Mouse (Mus musculus): ENCODE measurements around the gene Cables2.

The Cables2 gene

DNA sequence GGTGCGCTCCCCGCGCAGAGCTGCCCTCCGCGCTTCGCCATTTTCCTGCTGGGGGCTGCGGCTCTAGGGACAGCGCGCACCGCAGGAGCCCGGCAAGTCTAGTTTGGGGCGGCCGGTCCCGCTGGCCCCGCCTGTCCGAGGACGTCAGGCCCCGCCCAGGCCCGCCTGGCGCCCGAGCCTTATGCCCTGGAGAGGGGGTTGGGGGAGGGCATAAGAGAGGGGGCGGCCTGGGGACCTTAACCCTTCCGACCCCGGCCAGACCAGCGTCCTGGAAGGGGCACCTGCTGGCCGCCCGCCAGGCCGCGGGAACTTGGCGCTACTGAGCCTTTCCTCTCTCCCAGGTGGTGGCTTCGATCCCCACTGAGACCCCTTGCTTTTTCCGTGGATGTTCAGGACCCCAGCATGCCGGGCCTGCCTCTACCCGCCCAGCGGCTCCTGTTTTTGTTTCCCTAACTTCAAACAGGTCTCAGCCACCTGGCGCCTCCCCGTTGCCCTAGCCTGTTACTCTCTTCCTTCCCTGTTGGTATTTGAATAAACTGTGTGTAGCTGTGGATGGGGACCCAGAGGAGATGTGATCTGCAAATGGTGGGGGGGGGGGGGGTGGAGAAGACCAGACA is 47.4 kb downstream of the Cables2 start, which contains the start of gene Lama5:
Lama5 (minus strand) TSS at position 98 of the 617 bp plus-strand sequence.
- DNase-seq (ENCODE audit: low spot score in 2 of 2): no peak

DNA sequence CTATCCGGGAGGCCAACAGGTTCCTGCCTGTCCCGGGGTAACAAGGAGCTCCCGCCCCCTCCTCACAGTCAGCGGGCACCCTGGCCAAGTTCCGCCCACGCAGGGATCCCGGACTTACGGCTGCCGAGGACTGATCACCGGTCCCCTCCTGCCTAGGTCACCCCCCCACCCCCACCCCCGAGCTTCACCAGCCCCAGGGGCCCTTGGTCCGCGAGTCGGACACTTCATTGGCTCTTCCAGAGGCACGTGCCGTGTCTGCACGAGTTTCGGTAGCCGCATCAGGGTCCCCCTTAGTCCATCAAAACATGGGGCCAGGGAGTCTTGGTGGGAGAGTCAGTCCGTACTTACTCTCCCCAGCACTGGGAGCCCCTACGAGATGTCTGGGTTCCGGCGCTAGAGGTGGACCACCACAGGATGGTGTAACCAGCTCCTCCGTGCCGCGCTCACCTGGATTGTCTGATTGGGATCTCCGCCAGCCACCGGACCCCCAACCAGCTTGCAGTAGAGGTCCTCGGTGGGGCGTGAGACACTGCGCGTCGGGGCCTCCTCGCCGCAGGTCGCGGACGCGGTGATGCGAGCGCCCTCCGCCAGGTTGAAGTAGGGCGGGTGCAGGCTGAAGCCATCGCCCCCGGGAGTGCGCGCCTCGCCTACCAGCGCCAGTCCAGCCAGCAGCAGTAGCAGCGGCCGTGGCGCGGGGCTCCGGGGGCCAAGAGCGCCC is 48.1 kb downstream of the Cables2 start:
- no peak for DNase-seq (ENCODE audit: low spot score in 2 of 2)

DNA sequence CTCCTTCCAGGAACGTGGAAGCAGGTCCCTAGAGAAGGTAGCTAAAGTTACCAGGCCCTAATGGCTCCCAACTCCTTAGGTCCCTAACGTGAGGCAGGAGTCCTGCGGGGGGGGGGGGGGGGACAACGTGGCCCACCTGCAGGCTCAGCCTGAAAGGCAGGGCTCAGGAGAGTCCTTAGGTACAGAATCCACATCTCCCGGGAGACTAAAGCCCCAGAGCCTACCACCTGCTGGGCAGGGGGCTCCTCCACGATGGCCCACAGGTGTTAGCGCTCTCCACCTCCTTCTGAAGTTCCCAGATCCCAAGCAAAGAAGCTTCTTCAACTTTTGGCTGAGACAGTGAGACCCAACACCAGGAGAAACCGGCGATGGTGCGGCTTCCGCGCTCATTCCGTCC is 48.7 kb downstream of the Cables2 start:
- DNase-seq (ENCODE audit: low spot score in 2 of 2): no peak

DNA sequence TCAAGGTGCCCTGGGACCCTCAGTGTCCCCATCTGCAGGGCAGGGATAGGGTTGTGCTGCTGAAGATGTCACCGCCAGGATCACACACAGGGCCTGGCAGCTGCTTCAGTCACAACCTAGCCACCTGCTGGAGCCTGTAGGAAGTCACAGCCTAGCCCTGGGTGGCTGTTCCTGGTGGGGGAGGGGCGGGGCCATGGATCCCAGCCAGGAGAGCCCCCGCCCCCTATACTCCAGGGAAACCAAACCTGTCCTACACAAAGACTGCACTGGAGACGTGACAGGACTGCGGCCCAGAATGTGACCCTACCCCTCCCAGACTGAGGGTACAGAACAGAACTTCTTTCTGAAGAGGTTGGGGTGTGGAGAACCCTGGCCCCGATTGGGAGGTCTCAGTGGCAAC is 51.0 kb downstream of the Cables2 start:
- DNase-seq (ENCODE audit: low spot score in 2 of 2): no peak

DNA sequence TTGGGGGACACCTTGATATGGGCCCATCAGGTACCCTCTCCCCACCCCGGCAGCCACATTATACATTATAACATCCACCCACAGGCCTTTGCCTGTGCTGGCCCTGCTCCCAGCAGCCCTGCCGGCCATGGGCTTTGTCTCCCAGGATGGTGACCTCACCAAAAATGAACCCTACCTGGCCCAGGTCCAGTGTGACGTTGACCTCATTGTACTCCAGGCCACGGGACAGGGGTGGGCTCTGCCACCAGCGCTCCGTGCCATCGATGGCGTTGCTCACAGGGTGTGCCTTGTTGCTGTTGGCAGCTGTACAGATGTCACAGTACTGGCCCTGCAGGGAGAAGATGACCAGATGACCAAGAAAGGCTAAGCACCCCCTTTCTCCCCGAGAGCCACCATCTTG is 52.2 kb downstream of the Cables2 start:
- no peak for DNase-seq (ENCODE audit: low spot score in 2 of 2)

DNA sequence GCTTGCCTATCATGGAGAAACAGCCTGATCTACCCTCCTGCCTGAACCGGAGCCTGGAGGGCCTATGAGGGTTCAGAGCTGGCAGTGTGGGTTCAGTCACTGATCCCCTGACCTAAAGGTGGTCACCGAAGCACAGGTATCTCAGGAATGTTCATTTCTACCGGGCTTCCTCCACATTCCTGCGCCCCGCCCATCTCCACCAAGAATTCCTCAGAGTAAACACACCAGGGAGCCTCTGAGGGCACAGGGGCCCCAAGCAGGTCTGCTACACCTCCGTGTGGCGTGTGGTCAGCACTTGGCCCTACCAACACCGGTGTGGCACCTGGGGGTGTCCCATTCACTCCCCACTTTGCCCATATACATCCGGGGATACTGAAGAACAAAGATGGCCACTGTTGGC is 53.1 kb downstream of the Cables2 start:
- no peak for DNase-seq (ENCODE audit: low spot score in 2 of 2)

DNA sequence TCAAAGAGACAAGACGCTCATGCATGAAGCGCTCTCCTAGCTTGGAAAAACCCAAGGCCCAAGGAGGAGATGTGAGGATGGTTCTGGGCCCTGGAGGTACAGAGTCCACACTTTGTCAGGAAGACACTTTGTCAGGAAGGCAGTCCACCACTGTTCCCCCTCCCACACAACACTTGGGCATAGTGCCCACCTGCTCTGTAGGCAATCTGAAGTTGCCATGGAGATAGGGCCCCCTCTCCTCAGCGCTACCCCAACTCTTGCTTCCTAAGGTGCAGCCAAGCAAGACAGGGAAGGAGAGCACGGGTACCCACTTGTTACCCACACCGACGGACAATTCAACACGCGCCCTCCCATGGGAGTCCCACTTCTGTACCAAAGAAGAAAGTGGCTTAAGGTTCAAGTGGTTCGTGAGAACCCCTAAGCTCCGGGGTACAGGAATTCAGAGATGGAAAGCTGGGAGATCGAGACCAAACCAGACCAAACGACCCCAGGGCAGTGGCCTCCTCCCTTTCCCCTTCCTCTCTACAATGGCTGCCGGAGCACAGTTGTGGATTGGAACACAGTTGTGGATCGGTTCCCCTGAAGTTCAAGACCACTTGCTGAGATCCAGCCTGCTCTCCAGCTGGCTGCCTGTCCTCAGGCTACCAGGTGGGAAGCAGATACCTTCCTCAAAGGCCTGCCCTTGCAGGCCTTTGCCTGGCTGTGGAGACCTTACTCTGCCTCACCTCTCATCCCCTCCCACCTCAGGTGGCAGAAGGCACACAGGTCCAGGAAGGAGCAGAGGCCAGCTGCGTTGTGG is 54.0 kb downstream of the Cables2 start:
- no peak for DNase-seq (ENCODE audit: low spot score in 2 of 2)

DNA sequence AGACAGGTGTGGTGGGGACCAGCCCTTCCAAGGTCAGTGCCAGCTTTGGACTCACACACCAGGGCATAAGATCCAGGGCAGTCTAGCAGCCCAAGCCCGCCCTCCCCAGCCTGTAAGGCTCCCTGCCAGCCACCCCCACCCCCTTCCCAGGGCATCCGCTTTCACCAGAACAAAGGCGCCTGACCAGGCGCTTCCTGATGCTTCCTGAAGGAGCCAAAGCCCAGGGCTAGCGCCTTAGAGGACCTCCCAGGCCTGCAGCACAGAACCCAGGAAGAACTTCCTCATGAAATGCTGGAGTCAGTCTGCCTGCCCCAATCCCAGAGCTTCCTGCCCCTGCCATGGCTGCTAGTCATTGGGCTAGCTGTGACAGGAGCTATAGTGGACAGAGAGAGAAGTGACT is 54.6 kb downstream of the Cables2 start:
- no peak for DNase-seq (ENCODE audit: low spot score in 2 of 2)

DNA sequence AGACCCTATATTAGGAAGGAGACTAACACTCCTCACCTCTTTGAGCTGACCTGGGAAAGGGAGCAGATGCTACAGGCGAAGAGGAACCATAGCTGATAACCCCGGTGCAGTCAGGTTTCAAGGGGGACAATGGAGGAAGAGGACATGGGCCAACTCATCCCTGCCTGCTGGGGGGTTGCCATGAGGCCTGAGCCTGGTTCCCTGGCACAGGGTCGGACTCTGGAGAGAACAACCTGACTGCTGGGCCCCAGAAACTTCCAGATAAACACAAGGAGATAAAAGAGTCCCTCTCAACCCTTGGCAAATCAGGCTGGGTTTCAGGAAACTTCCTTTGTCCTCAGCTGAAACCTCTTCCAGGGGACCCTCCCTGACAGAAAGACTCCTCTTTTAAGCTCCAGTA is 55.1 kb downstream of the Cables2 start:
- DNase-seq (ENCODE audit: low spot score in 2 of 2): no peak

DNA sequence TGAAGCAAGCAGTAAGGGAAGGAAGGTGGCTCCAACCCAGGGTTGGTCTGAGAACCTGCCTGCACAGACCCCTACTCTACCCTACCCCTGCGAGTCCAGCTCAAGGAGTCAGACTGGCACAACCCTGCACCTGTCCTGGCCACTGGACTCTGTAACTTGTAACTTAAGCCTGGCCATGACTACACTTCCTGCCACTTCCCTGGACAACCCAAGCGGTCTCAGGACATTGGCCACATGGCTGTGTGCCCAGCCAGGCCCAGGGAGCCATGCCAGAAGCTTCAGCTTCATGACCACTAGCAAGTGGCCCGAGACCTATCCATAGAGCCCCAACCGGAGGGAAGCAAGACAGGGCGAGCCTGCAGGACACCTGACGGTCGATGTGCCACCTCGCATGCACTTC is 55.7 kb downstream of the Cables2 start:
- no peak for DNase-seq (ENCODE audit: low spot score in 2 of 2)

DNA sequence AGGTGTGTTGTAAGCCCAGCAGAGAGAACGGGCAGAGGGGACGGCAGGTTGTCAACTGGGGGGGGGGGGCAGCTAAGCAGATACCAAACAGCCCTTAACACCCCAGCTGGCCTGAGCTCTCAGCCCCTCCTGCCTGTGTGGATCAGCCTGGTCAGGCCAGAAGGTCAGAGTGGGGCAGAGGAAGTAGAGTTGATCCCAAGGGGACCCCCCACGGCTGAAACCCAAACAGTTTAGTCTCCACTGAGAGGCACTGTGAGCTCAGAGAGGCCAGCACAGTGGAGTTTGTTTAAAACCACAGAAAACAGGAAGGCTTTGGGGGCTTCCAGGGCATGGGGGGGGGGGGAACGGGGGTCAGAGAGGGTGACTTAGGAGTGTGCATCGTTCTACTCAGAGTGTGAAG is 56.4 kb downstream of the Cables2 start:
- DNase-seq (ENCODE audit: low spot score in 2 of 2): no peak

DNA sequence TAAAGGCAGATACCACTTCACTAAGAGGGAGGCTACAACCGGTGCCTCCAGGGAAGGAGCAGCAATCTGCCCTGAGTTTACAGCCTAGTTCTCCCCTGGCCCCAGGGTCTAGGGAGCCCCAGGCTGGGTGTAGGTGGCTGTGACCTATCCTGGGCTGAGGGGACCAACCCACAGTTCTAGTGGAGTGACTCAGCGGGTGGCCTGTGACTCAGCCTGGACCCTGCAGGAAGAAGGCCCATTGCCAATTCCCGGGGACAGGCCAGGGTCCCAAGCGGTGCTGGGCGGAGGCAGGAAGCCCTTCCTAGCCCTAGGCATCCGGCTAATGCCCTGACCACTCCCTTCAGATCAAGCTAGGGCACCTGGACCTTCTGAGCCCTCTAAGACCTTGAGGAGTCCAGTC is 57.3 kb downstream of the Cables2 start:
- DNase-seq (ENCODE audit: low spot score in 2 of 2): no peak

DNA sequence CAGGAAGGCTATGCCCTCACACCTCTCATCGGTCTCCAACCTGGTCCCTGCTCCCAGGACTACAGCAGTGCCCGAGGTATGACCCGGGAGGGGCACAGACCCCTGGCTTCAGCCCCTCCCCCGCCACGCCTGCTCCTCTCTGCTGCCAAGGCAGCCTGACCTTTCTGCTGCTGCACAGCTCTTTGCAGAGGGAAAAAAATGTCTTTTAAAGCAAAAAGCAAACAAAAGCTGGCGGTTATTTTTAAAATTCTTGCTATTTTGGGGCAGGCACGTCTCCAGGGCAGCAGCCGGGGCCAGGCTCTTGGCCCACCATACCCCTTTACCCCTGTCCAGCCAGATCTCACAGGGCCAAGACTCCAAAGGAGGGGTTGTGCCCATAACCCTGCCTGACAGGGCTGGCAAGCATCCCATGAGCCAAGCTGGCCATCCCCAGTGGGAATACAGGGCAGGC is 58.3 kb downstream of the Cables2 start:
- DNase-seq (ENCODE audit: low spot score in 2 of 2): no peak

DNA sequence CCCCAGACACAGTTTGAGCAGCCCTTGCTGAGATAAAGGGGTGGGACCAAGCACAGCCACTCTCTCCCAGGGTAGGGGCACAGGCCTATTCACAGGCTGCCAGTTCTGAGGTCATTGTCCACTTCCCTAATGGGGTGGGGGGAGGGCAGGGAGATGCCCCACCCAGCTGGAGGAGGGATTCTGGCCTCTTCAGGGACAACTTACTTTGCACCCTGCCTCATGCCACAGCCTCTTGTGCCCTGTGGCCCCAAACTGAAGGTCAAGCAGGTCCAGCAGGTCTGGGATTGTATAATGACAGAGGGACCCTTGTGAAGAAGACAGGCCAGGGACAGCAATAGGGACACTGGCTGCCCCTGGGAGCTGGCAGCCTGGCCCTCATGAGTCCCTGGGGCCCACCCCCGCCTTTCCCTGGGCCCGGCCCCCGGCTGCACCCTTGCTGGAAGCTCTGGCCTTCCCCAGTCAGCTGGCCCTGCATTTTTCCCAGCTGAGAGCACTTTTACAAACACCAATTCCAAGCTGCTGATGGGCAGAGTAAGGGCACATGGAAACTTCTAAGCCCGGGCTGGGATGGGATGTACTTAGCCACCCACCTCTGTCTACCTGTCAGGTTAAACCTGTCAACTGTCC is 58.8 kb downstream of the Cables2 start:
- no peak for DNase-seq (ENCODE audit: low spot score in 2 of 2)

DNA sequence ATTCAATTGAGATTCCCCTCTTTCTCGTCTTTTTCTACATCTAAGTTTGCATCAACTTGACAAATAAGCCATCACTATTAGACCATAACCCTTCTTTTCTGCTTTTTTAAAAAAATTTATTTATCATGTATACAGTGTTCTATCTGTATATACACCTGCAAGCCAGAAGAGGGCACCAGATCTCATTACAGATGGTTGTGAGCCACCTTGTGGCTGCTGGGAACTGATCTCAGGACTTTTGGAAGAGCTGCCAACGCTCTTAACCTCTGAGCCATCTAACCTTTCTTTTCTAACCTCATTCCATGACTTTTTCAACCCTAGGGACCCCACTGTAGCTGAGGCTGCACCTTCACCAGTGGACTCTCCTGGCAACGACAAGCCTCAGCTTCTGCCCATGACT is 61.0 kb downstream of the Cables2 start:
- DNase-seq (ENCODE audit: low spot score in 2 of 2): no peak

DNA sequence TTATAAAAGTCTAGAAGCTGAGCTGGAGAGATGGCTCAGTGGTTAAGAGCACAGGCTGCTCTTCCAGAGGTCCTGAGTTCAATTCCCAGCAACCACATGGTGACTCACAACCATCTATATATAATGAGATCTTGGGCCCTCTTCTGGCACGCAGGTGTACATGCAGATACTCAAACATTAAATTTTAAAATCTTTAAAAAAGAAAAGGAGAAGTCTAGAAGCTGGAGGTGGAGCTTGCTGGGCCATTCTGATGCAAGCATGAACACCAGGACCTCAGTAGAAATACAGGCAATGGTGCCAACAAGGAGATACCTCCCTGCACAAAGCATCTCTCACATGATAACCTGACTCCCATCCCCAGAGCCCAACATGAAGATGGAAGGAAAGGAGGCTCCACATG is 64.3 kb downstream of the Cables2 start:
- no peak for DNase-seq (ENCODE audit: low spot score in 2 of 2)
